Mouse (Mus musculus): ENCODE data around the gene Olfr507. TPM values are rescaled to one million over a fixed set of nuclear protein-coding genes. Genes with fewer than 3 reads are reported as not detected.

The Olfr507 gene
- polyA plus RNA-seq, 1 experiment from 2014 or later, result not detected

DNA sequence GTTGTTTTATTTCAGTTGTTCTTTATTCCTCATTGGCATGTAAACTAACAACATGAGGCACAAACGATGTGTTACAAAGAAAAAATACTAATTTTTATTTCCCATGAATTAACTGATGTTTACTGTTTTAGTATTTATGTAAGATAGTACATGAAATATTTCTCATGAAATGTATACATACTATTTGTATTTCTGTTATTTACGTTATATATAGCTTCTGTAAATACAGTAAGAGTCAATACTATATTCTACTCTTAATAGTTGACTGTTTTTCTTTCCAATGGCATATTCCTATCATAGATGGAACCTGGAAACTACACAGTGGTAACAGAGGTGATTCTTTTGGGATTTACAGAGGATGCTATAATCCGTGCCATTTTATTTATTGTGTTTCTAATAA, 8.1 kb downstream of the Olfr507 start, which contains the start of gene Olfr508:
Olfr508 (plus strand) TSS at position 301 of the 400 bp plus-strand sequence.
- TF ChIP-seq EP300 (optimal IDR thresholded peaks at IDR 0.05) (no peak), CTCF (IDR thresholded peaks at IDR 0.05; ENCODE audit: low read depth) (no peak)
- H3K4me3 ChIP-seq (ENCODE audit: low read depth, low read length), result no peak within 1 kb of the TSS
- WGBS, result 76% methylated on average over 3 of the region's 3 CpGs
- H3K27me3 ChIP-seq (ENCODE audit: control insufficient read depth, insufficient read depth, low read length), result no peaks in the 10 kb centered on the region
- ATAC-seq (ENCODE audit: low FRiP score, low TSS enrichment), result no peak
- H3K9me3 ChIP-seq (ENCODE audit: control insufficient read depth, low read length), result no peaks in the 10 kb centered on the region
- H3K36me3 ChIP-seq (ENCODE audit: control insufficient read depth, insufficient read depth, low read length), result no peaks in the 10 kb centered on the region
- H3K27ac ChIP-seq (replicated peaks), result no peak within 1 kb of the TSS
- H3K9ac ChIP-seq (ENCODE audit: low read length), result no peak within 1 kb of the TSS
- H3K4me2 ChIP-seq (replicated peaks; ENCODE audit: low read depth), result no peak within 1 kb of the TSS
- no peak for DNase-seq (ENCODE audit: low spot score)
- no peaks in the 10 kb centered on the region for H3K4me1 ChIP-seq (replicated peaks; ENCODE audit: control insufficient read depth, insufficient read depth)

DNA sequence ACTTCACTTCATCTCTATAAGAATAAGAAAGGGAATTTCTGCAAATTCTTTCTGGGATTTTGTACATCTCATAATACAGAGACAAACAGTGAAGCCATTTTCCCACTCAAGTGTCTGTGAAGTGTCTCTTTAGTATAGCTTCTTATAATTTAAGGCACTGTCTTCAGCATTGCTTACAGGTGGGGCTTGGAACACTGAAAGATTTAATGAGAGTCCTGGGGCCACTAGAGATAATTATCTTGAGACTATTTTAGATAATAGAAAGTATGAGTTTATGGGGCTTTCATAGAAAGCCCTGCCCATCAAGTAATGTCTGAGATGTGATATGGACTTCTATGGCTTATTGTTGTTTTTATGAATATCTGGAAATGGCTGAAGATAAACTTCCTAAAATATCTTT, 30.2 kb downstream of the Olfr507 start, which contains the start of gene Olfr509:
Olfr509 (minus strand) TSS at position 101 of the 400 bp plus-strand sequence.
- H3K9ac ChIP-seq (ENCODE audit: low read length), result no peak within 1 kb of the TSS

DNA sequence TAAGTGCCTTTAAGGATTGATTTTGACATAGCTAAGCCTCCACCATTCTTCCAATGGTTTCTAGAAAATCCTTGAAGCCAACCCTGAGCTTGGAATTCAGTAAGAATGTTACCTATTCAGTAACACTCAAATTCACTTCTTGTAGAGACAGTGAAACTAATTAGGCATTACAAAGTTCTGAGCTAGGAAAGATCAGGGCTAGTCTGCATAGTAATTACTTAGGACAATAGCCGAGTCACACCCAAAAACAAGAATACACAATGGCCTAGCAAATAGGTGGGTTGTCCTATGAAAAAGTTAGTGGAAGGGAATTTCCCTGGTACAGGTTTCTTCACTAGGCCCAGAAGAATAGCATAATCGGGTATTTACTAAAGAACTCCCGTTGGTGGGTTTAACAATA, 40.8 kb downstream of the Olfr507 start:
- no peak overlapping the region for H3K27ac ChIP-seq (replicated peaks)
- H3K4me1 ChIP-seq (replicated peaks; ENCODE audit: control insufficient read depth, insufficient read depth), result no peaks in the 10 kb centered on the region
- no peak overlapping the region for H3K9ac ChIP-seq (ENCODE audit: low read length)
- no peak overlapping the region for H3K4me3 ChIP-seq (ENCODE audit: low read depth, low read length)
- no peaks in the 10 kb centered on the region for H3K36me3 ChIP-seq (ENCODE audit: control insufficient read depth, insufficient read depth, low read length)
- WGBS, result 77% methylated on average over 3 of the region's 3 CpGs
- H3K27me3 ChIP-seq (ENCODE audit: control insufficient read depth, insufficient read depth, low read length), result no peaks in the 10 kb centered on the region
- H3K9me3 ChIP-seq (ENCODE audit: control insufficient read depth, low read length), result no peaks in the 10 kb centered on the region
- TF ChIP-seq CTCF (IDR thresholded peaks at IDR 0.05; ENCODE audit: low read depth) (no peak), EP300 (optimal IDR thresholded peaks at IDR 0.05) (no peak)
- H3K4me2 ChIP-seq (replicated peaks; ENCODE audit: low read depth), result no peak overlapping the region
- ATAC-seq (ENCODE audit: low FRiP score, low TSS enrichment) (no peak), DNase-seq (ENCODE audit: low spot score) (no peak)

More for the DNA sequence above, 30.2 kb downstream of the Olfr507 start, which contains the start of gene Olfr509:
- no peak within 1 kb of the TSS for H3K4me2 ChIP-seq (replicated peaks; ENCODE audit: low read depth)
- H3K4me3 ChIP-seq (ENCODE audit: low read depth, low read length), result no peak within 1 kb of the TSS
- H3K36me3 ChIP-seq (ENCODE audit: control insufficient read depth, insufficient read depth, low read length), result no peaks in the 10 kb centered on the region
- TF ChIP-seq CTCF (IDR thresholded peaks at IDR 0.05; ENCODE audit: low read depth), result no peak
- TF ChIP-seq EP300 (optimal IDR thresholded peaks at IDR 0.05), result no peak
- H3K27me3 ChIP-seq (ENCODE audit: control insufficient read depth, insufficient read depth, low read length), result no peaks in the 10 kb centered on the region
- no peaks in the 10 kb centered on the region for H3K4me1 ChIP-seq (replicated peaks; ENCODE audit: control insufficient read depth, insufficient read depth)
- H3K27ac ChIP-seq (replicated peaks), result no peak within 1 kb of the TSS
- DNase-seq (ENCODE audit: low spot score) (no peak), ATAC-seq (ENCODE audit: low FRiP score, low TSS enrichment) (no peak)
- H3K9me3 ChIP-seq (ENCODE audit: control insufficient read depth, low read length), result no peaks in the 10 kb centered on the region

DNA sequence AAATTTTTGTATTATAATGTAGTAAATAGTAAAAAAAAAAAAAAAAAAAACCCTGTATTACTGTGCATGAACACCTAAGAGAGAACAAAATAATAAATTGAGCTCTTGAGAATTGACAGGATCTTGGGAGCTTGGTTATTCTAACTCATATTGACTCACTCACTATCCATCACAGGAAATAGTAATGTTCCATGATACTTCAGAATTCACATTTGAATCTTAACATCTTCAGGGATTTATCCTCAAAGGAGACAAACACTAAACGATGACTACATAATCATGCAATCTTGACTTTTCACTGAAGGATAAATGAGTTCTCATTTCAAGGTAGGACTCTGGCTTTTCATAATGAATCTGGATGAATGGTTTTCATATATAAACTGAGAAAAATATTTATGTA, 44.5 kb downstream of the Olfr507 start, which contains the start of gene Olfr510:
Olfr510 (plus strand) TSS at position 301 of the 400 bp plus-strand sequence.
- Histone ChIP-seq H3K27me3 (ENCODE audit: control insufficient read depth, insufficient read depth, low read length) (no peaks in the 10 kb centered on the region), H3K9me3 (ENCODE audit: control insufficient read depth, low read length) (no peaks in the 10 kb centered on the region), H3K27ac (replicated peaks) (no peak within 1 kb of the TSS), H3K4me2 (replicated peaks; ENCODE audit: low read depth) (no peak within 1 kb of the TSS), H3K4me3 (ENCODE audit: low read depth, low read length) (no peak within 1 kb of the TSS), H3K9ac (ENCODE audit: low read length) (no peak within 1 kb of the TSS), H3K4me1 (replicated peaks; ENCODE audit: control insufficient read depth, insufficient read depth) (no peaks in the 10 kb centered on the region), H3K36me3 (ENCODE audit: control insufficient read depth, insufficient read depth, low read length) (no peaks in the 10 kb centered on the region)
- TF ChIP-seq CTCF (IDR thresholded peaks at IDR 0.05; ENCODE audit: low read depth), result no peak
- no peak for TF ChIP-seq EP300 (optimal IDR thresholded peaks at IDR 0.05)
- no peak for DNase-seq (ENCODE audit: low spot score)
- no peak for ATAC-seq (ENCODE audit: low FRiP score, low TSS enrichment)
- 84% methylated on average over 1 of the region's 1 CpGs for WGBS

DNA sequence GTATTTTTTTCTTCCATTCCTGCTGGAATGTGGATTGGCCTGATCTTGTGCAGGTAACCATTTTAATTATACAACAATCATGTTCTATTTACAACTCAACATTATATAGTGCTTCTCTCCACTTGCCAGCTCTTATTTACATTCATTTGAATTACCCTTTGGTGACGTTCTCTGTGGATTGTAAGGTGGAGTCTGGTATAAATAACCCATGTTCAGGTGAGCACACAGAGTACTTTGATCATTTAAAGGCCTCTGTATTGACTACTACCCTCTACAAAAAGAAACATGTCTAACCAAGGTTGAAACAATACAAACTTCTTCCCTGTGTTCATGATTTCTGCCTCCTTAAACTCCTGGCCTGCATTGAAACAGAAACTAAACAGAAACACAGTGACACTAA, 49.4 kb downstream of the Olfr507 start:
- Histone ChIP-seq H3K4me3 (ENCODE audit: low read depth, low read length) (no peak overlapping the region), H3K9ac (ENCODE audit: low read length) (no peak overlapping the region), H3K27ac (replicated peaks) (no peak overlapping the region), H3K27me3 (ENCODE audit: control insufficient read depth, insufficient read depth, low read length) (no peaks in the 10 kb centered on the region), H3K4me1 (replicated peaks; ENCODE audit: control insufficient read depth, insufficient read depth) (no peaks in the 10 kb centered on the region), H3K4me2 (replicated peaks; ENCODE audit: low read depth) (no peak overlapping the region), H3K36me3 (ENCODE audit: control insufficient read depth, insufficient read depth, low read length) (no peaks in the 10 kb centered on the region), H3K9me3 (ENCODE audit: control insufficient read depth, low read length) (no peaks in the 10 kb centered on the region)
- WGBS, result 47% methylated on average over 1 of the region's 1 CpGs
- ATAC-seq (ENCODE audit: low FRiP score, low TSS enrichment) (no peak), DNase-seq (ENCODE audit: low spot score) (no peak)
- TF ChIP-seq CTCF (IDR thresholded peaks at IDR 0.05; ENCODE audit: low read depth) (no peak), EP300 (optimal IDR thresholded peaks at IDR 0.05) (no peak)

Other genes starting within 250 kb of the Olfr507 start
- gene Olfr495, start 228.6 kb upstream of the Olfr507 start, polyA plus RNA-seq (2015; fragmentation: Nextera tagmentation; extraction: Ambion mirVana), result not detected in 2 replicates
- not detected in 2 replicates for gene Olfr497, start 201.4 kb upstream of the Olfr507 start, polyA plus RNA-seq (2015; fragmentation: Nextera tagmentation; extraction: Ambion mirVana)
- not detected in 2 replicates for gene Olfr498, start 156.5 kb upstream of the Olfr507 start, polyA plus RNA-seq (2015; fragmentation: Nextera tagmentation; extraction: Ambion mirVana)
- not detected in 2 replicates for gene Olfr502, start 96.7 kb upstream of the Olfr507 start, polyA plus RNA-seq (2015; fragmentation: Nextera tagmentation; extraction: Ambion mirVana)
- gene Olfr503, start 77.3 kb upstream of the Olfr507 start, polyA plus RNA-seq (2015; fragmentation: Nextera tagmentation; extraction: Ambion mirVana), result not detected in 2 replicates
- not detected in 2 replicates for gene Olfr504, start 56.0 kb upstream of the Olfr507 start, polyA plus RNA-seq (2015; fragmentation: Nextera tagmentation; extraction: Ambion mirVana)
- not detected in 2 replicates for gene Olfr506, start 11.0 kb upstream of the Olfr507 start, polyA plus RNA-seq (2015; fragmentation: Nextera tagmentation; extraction: Ambion mirVana)
- not detected in 2 replicates for gene Olfr508, start 8.2 kb downstream of the Olfr507 start, polyA plus RNA-seq (2015; fragmentation: Nextera tagmentation; extraction: Ambion mirVana)
- not detected in 2 replicates for gene Olfr509, start 30.1 kb downstream of the Olfr507 start, polyA plus RNA-seq (2015; fragmentation: Nextera tagmentation; extraction: Ambion mirVana)
- gene Olfr510, start 44.6 kb downstream of the Olfr507 start, polyA plus RNA-seq (2015; fragmentation: Nextera tagmentation; extraction: Ambion mirVana), result not detected in 2 replicates
- not detected in 2 replicates for gene Olfr512, start 91.5 kb downstream of the Olfr507 start, polyA plus RNA-seq (2015; fragmentation: Nextera tagmentation; extraction: Ambion mirVana)
- not detected in 2 replicates for gene Olfr513, start 129.2 kb downstream of the Olfr507 start, polyA plus RNA-seq (2015; fragmentation: Nextera tagmentation; extraction: Ambion mirVana)
- gene Olfr514, start 204.2 kb downstream of the Olfr507 start, polyA plus RNA-seq (2015; fragmentation: Nextera tagmentation; extraction: Ambion mirVana), result not detected in 2 replicates
- not detected in 2 replicates for gene Olfr516, start 228.7 kb downstream of the Olfr507 start, polyA plus RNA-seq (2015; fragmentation: Nextera tagmentation; extraction: Ambion mirVana)

Measured in stomach, postnatal 0 days (tissue).